Mouse (Mus musculus) ES-Bruce4 (cell line): ENCODE results near the gene Eps15l1.

Experiments
- CTCF ChIP-seq: IDR thresholded peaks from one replicate; pipeline ENCODE4 v1.8.1; 2011; ENCODE audit warnings: low read depth, low read length
- EP300 ChIP-seq: IDR thresholded peaks from 2 replicates; pipeline ENCODE4 v1.6.1; 2011; ENCODE audit warnings: low read depth, low read length; ENCODE audit not compliant: insufficient read depth
- POLR2A ChIP-seq: IDR thresholded peaks from one replicate; pipeline ENCODE4 v1.8.1; 2011; ENCODE audit warnings: low read length; ENCODE audit not compliant: insufficient read depth

DNA sequence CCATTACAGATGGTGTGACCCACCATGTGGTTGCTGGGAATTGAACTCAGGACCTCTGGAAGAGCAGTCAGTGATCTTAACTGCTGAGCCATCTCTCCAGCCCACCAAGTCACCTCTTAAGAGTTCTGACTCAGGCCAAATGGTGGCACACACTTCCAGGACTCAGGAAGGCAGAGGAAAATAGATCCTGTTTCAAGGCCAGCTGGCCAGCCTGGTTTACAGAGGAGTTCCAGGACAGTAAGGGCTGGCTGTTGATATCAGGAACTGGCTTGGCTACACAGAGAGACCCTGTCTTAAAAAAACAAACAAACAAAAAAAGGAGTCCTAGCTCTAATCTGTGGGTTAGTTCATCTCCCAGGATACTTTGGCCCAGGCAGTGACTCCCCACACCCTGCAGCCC is 84.2 kb downstream of the Eps15l1 start:
- TF ChIP-seq CTCF: no peak
- TF ChIP-seq POLR2A: no peak
- TF ChIP-seq EP300: no peak
